Mouse (Mus musculus): ENCODE measurements at regions not wholly inside any gene's neighbourhood (a gene's known extent, or its start where the extent isn't known, plus 50 kb on each side); places are given as distances from the start of the nearest gene placed in this dataset.

GRCm38 (mm10) chr19:50087277-50087676 lies 591.2 kb downstream of the Sorcs1 start:
- WGBS, result 24% methylated on average over 6 of the region's 6 CpGs
- Histone ChIP-seq H3K27me3 (ENCODE audit: low read depth, poor library complexity, severe bottlenecking) (peaks cover 23% of the 10 kb centered on the region), H3K4me3 (no peak overlapping the region), H3K9me3 (replicated peaks) (no peaks in the 10 kb centered on the region), H3K4me1 (peaks cover 12% of the 10 kb centered on the region), H3K27ac (replicated peaks) (no peak overlapping the region), H3K36me3 (no peaks in the 10 kb centered on the region)
- DNase-seq (ENCODE audit: low spot score), result peak; percentile 19

- 89% methylated on average over 6 of the region's 6 CpGs for WGBS
- H3K27ac ChIP-seq (replicated peaks), result no peak overlapping the region
- H3K36me3 ChIP-seq, result no peaks in the 10 kb centered on the region
- no peaks in the 10 kb centered on the region for H3K27me3 ChIP-seq (ENCODE audit: low read depth, poor library complexity, severe bottlenecking)
- no peaks in the 10 kb centered on the region for H3K4me1 ChIP-seq
- no peak for DNase-seq (ENCODE audit: low spot score)
- H3K9me3 ChIP-seq (replicated peaks), result no peaks in the 10 kb centered on the region
- no peak overlapping the region for H3K4me3 ChIP-seq
Observed at GRCm38 (mm10) chr19:50077427-50078040, 600.9 kb downstream of the Sorcs1 start.

- DNase-seq (ENCODE audit: low spot score), result no peak
- WGBS, result 81% methylated on average over 6 of the region's 6 CpGs
- Histone ChIP-seq H3K27ac (replicated peaks) (no peak overlapping the region), H3K4me3 (no peak overlapping the region), H3K36me3 (no peaks in the 10 kb centered on the region), H3K4me1 (no peaks in the 10 kb centered on the region), H3K27me3 (ENCODE audit: low read depth, poor library complexity, severe bottlenecking) (no peaks in the 10 kb centered on the region), H3K9me3 (replicated peaks) (no peaks in the 10 kb centered on the region)
Observed at GRCm38 (mm10) chr19:50060448-50060847, 618.0 kb downstream of the Sorcs1 start.

- Histone ChIP-seq H3K4me1 (no peaks in the 10 kb centered on the region), H3K4me3 (no peak overlapping the region), H3K36me3 (no peaks in the 10 kb centered on the region), H3K9me3 (replicated peaks) (no peaks in the 10 kb centered on the region), H3K27me3 (ENCODE audit: low read depth, poor library complexity, severe bottlenecking) (no peaks in the 10 kb centered on the region), H3K27ac (replicated peaks) (no peak overlapping the region)
- 85% methylated on average over 2 of the region's 2 CpGs for WGBS
- DNase-seq (ENCODE audit: low spot score), result no peak
Observed at GRCm38 (mm10) chr19:50052910-50053309, 625.5 kb downstream of the Sorcs1 start.

- DNase-seq (ENCODE audit: low spot score), result no peak
- H3K4me3 ChIP-seq, result no peak overlapping the region
- 89% methylated on average over 3 of the region's 3 CpGs for WGBS
Observed at GRCm38 (mm10) chr19:50045761-50046160, 632.7 kb downstream of the Sorcs1 start.

GRCm38 (mm10) chr19:50013659-50014058 lies 664.8 kb downstream of the Sorcs1 start:
- Histone ChIP-seq H3K27me3 (ENCODE audit: low read depth, poor library complexity, severe bottlenecking) (no peaks in the 10 kb centered on the region), H3K36me3 (no peaks in the 10 kb centered on the region), H3K4me1 (no peaks in the 10 kb centered on the region), H3K4me3 (no peak overlapping the region), H3K9me3 (replicated peaks) (no peaks in the 10 kb centered on the region), H3K27ac (replicated peaks) (no peak overlapping the region)
- WGBS, result 63% methylated on average over 2 of the region's 2 CpGs
- no peak for DNase-seq (ENCODE audit: low spot score)

More at GRCm38 (mm10) chr19:50045761-50046160, 632.7 kb downstream of the Sorcs1 start:
- Histone ChIP-seq H3K27ac (replicated peaks) (no peak overlapping the region), H3K27me3 (ENCODE audit: low read depth, poor library complexity, severe bottlenecking) (no peaks in the 10 kb centered on the region), H3K9me3 (replicated peaks) (no peaks in the 10 kb centered on the region), H3K36me3 (no peaks in the 10 kb centered on the region), H3K4me1 (no peaks in the 10 kb centered on the region)

- no peaks in the 10 kb centered on the region for H3K27me3 ChIP-seq (ENCODE audit: low read depth, poor library complexity, severe bottlenecking)
- H3K4me1 ChIP-seq, result no peaks in the 10 kb centered on the region
- DNase-seq (ENCODE audit: low spot score), result no peak
- 70% methylated on average over 7 of the region's 7 CpGs for WGBS
- no peak overlapping the region for H3K4me3 ChIP-seq
- no peaks in the 10 kb centered on the region for H3K36me3 ChIP-seq
- no peaks in the 10 kb centered on the region for H3K9me3 ChIP-seq (replicated peaks)
- H3K27ac ChIP-seq (replicated peaks), result no peak overlapping the region
Observed at GRCm38 (mm10) chr19:50005248-50005647, 673.2 kb downstream of the Sorcs1 start.

GRCm38 (mm10) chr19:49985826-49986225 lies 692.6 kb downstream of the Sorcs1 start:
- Histone ChIP-seq H3K4me1 (no peaks in the 10 kb centered on the region), H3K27ac (replicated peaks) (no peak overlapping the region), H3K36me3 (no peaks in the 10 kb centered on the region), H3K9me3 (replicated peaks) (no peaks in the 10 kb centered on the region), H3K27me3 (ENCODE audit: low read depth, poor library complexity, severe bottlenecking) (no peaks in the 10 kb centered on the region), H3K4me3 (no peak overlapping the region)
- no peak for DNase-seq (ENCODE audit: low spot score)
- WGBS, result 95% methylated on average over 2 of the region's 2 CpGs

GRCm38 (mm10) chr19:49966284-49966841 lies 712.1 kb downstream of the Sorcs1 start:
- 88% methylated on average over 6 of the region's 6 CpGs for WGBS
- Histone ChIP-seq H3K4me1 (no peaks in the 10 kb centered on the region), H3K4me3 (no peak overlapping the region), H3K36me3 (no peaks in the 10 kb centered on the region), H3K9me3 (replicated peaks) (no peaks in the 10 kb centered on the region), H3K27ac (replicated peaks) (no peak overlapping the region), H3K27me3 (ENCODE audit: low read depth, poor library complexity, severe bottlenecking) (no peaks in the 10 kb centered on the region)
- DNase-seq (ENCODE audit: low spot score), result no peak

- DNase-seq (ENCODE audit: low spot score), result no peak
- Histone ChIP-seq H3K36me3 (no peaks in the 10 kb centered on the region), H3K4me1 (no peaks in the 10 kb centered on the region), H3K4me3 (no peak overlapping the region), H3K9me3 (replicated peaks) (no peaks in the 10 kb centered on the region), H3K27me3 (ENCODE audit: low read depth, poor library complexity, severe bottlenecking) (no peaks in the 10 kb centered on the region), H3K27ac (replicated peaks) (no peak overlapping the region)
- 79% methylated on average over 5 of the region's 5 CpGs for WGBS
Observed at GRCm38 (mm10) chr19:49964679-49965078, 713.8 kb downstream of the Sorcs1 start.

GRCm38 (mm10) chr19:49958517-49958916 lies 719.9 kb downstream of the Sorcs1 start:
- WGBS, result 77% methylated on average over 5 of the region's 5 CpGs
- Histone ChIP-seq H3K27ac (replicated peaks) (no peak overlapping the region), H3K9me3 (replicated peaks) (no peaks in the 10 kb centered on the region), H3K27me3 (ENCODE audit: low read depth, poor library complexity, severe bottlenecking) (no peaks in the 10 kb centered on the region), H3K36me3 (no peaks in the 10 kb centered on the region), H3K4me3 (no peak overlapping the region), H3K4me1 (no peaks in the 10 kb centered on the region)
- no peak for DNase-seq (ENCODE audit: low spot score)

- no peak overlapping the region for H3K27ac ChIP-seq (replicated peaks)
- WGBS, result 49% methylated on average over 3 of the region's 3 CpGs
- no peak for DNase-seq (ENCODE audit: low spot score)
Observed at GRCm38 (mm10) chr19:49931202-49931601, 747.2 kb downstream of the Sorcs1 start.

GRCm38 (mm10) chr19:49911738-49912137 lies 766.7 kb downstream of the Sorcs1 start:
- WGBS, result 76% methylated on average over 3 of the region's 3 CpGs
- no peaks in the 10 kb centered on the region for H3K9me3 ChIP-seq (replicated peaks)
- no peaks in the 10 kb centered on the region for H3K4me1 ChIP-seq
- no peaks in the 10 kb centered on the region for H3K36me3 ChIP-seq
- no peaks in the 10 kb centered on the region for H3K27me3 ChIP-seq (ENCODE audit: low read depth, poor library complexity, severe bottlenecking)
- H3K27ac ChIP-seq (replicated peaks), result no peak overlapping the region
- no peak overlapping the region for H3K4me3 ChIP-seq
- DNase-seq (ENCODE audit: low spot score), result no peak

More at GRCm38 (mm10) chr19:49931202-49931601, 747.2 kb downstream of the Sorcs1 start:
- H3K4me3 ChIP-seq, result no peak overlapping the region
- H3K9me3 ChIP-seq (replicated peaks), result no peaks in the 10 kb centered on the region
- H3K36me3 ChIP-seq, result no peaks in the 10 kb centered on the region
- H3K4me1 ChIP-seq, result no peaks in the 10 kb centered on the region
- H3K27me3 ChIP-seq (ENCODE audit: low read depth, poor library complexity, severe bottlenecking), result no peaks in the 10 kb centered on the region

All from midbrain, embryonic 10.5 days (tissue).